Mouse (Mus musculus) lung, embryonic 15.5 days (tissue): Measurements from ENCODE around the gene Saa2. TPM values are rescaled to one million over a fixed set of nuclear protein-coding genes. Genes with fewer than 3 reads are reported as not detected.
A peak's percentile ranks its signal among the peaks of the same experiment; 100 is the strongest.

Experiments used
- ATAC-seq: fragments of 200-750 bp; cut with Nextera tagmentation; 2 replicates; pipeline ENCODE4 v1.8.0; 2017; ENCODE audit warnings: moderate number of reproducible peaks, borderline replicate concordance; ENCODE audit not compliant: low FRiP score, low TSS enrichment; ENCODE audit errors: extremely low read depth
- H3K27ac ChIP-seq: fragments of 300-500 bp; sonication (generic); 2 replicates; pipeline ENCODE4 v1.5.1; 2015; ENCODE audit warnings: moderate library complexity, mild to moderate bottlenecking, inconsistent platforms
- H3K27me3 ChIP-seq: fragments of 300-500 bp; sonication (generic); 2 replicates; pipeline ENCODE4 v1.6.1; 2015; ENCODE audit warnings: inconsistent platforms
- H3K36me3 ChIP-seq: fragments of 300-500 bp; sonication (generic); 2 replicates; pipeline ENCODE4 v1.6.1; 2015; ENCODE audit warnings: inconsistent platforms
- H3K4me1 ChIP-seq: fragments of 300-500 bp; sonication (generic); 2 replicates; pipeline ENCODE4 v1.6.1; 2015; ENCODE audit warnings: inconsistent platforms
- H3K4me2 ChIP-seq: fragments of 300-500 bp; sonication (generic); 2 replicates; pipeline ENCODE4 v1.6.1; 2015; ENCODE audit warnings: inconsistent platforms, mild to moderate bottlenecking, moderate library complexity
- H3K4me3 ChIP-seq: fragments of 300-500 bp; sonication (generic); 2 replicates; pipeline ENCODE4 v1.5.1; 2015; ENCODE audit warnings: mild to moderate bottlenecking, inconsistent platforms
- H3K9ac ChIP-seq: fragments of 300-500 bp; sonication (generic); 2 replicates; pipeline ENCODE4 v1.6.1; 2015; ENCODE audit warnings: inconsistent platforms
- H3K9me3 ChIP-seq: fragments of 300-500 bp; sonication (generic); 2 replicates; pipeline ENCODE4 v1.6.1; 2016; ENCODE audit warnings: inconsistent platforms
- WGBS: fragments of 180-500 bp; shearing (Covaris S2); methylation state at CpG from one replicate; pipeline ENCODE4 v1.1.7; 2015; 5-methylcytosine and 5-hydroxymethylcytosine counted together
- polyA plus RNA-seq: library from polyadenylated mRNA; unstranded; fragments of >200 nt; fragmentation: Nextera tagmentation; extraction: Ambion mirVana; gene quantifications from 2 replicates; pipeline ENCODE4 v1.2.1, GENCODE M21; 2015

The Saa2 gene
- polyA plus RNA-seq, 1 experiment from 2014 or later, result not detected

DNA sequence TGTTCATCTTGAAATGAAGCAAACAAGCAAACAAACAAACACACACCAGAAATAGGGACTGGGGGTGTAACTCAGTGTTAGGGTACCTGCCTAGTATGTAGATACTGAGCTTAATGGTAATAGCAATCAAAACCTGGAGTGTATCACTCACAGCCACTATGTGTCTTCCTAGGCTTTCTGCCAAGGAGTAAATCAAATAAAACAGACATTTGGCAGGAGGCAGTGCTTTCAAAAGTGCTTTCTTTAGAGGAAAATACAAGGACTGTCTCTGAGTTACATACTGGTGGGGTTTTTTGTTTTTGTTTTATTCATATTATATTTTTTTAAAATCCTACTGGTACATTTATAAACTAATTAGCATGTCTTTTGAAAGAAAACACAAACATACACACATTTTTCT lies 15.8 kb downstream of the Saa2 start:
- no peaks in the 10 kb centered on the region for H3K9me3 ChIP-seq
- ATAC-seq, result peak; percentile 56; the same call in 1 of the 2 replicates
- H3K27ac ChIP-seq, result peak overlapping the region; percentile 60; the same call in 1 of the 2 replicates
- H3K9ac ChIP-seq, result no peak overlapping the region
- H3K36me3 ChIP-seq, result peaks cover 54% of the 10 kb centered on the region
- no peak overlapping the region for H3K4me2 ChIP-seq
- H3K4me1 ChIP-seq, result peaks cover 7% of the 10 kb centered on the region; the same call in 1 of the 2 replicates
- H3K27me3 ChIP-seq, result no peaks in the 10 kb centered on the region
- H3K4me3 ChIP-seq, result no peak overlapping the region

- H3K4me2 ChIP-seq, result no peak overlapping the region
- H3K4me1 ChIP-seq, result peaks cover 7% of the 10 kb centered on the region; the same call in 1 of the 2 replicates
- H3K9me3 ChIP-seq, result no peaks in the 10 kb centered on the region
- H3K27ac ChIP-seq, result peak overlapping the region; percentile 60
- no peak overlapping the region for H3K4me3 ChIP-seq
- H3K9ac ChIP-seq, result no peak overlapping the region
- peaks cover 53% of the 10 kb centered on the region for H3K36me3 ChIP-seq
- H3K27me3 ChIP-seq, result no peaks in the 10 kb centered on the region
- 86% methylated on average over 7 of the region's 7 CpGs for WGBS
- no peak for ATAC-seq
Measured at GRCm38 (mm10) chr7:46768451-46768850, 16.9 kb downstream of the Saa2 start.

DNA sequence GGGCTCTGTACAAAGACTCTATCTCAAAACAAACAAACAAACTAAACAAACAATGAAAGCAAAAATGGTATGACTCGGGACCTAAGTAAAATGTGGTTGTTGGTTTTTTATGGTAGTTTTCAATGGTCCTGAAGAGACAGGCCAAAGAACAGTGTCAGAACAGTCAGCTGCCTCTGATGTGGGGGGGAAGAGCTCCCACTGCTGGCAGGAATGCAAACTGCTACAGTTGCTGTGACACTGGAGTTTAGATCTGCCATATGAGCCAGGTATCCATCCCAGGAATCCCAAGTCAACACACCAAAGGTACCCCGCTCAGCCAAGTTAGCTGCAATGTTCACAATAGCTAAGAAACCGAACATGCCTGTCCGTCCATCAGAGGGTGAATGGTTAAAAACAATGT lies 19.1 kb downstream of the Saa2 start:
- Histone ChIP-seq H3K27me3 (no peaks in the 10 kb centered on the region), H3K9me3 (no peaks in the 10 kb centered on the region), H3K4me3 (no peak overlapping the region), H3K4me2 (no peak overlapping the region), H3K36me3 (peaks cover 45% of the 10 kb centered on the region), H3K9ac (no peak overlapping the region), H3K4me1 (peaks cover 7% of the 10 kb centered on the region; the same call in 1 of the 2 replicates), H3K27ac (no peak overlapping the region)
- 57% methylated on average over 4 of the region's 4 CpGs for WGBS
- no peak for ATAC-seq

DNA sequence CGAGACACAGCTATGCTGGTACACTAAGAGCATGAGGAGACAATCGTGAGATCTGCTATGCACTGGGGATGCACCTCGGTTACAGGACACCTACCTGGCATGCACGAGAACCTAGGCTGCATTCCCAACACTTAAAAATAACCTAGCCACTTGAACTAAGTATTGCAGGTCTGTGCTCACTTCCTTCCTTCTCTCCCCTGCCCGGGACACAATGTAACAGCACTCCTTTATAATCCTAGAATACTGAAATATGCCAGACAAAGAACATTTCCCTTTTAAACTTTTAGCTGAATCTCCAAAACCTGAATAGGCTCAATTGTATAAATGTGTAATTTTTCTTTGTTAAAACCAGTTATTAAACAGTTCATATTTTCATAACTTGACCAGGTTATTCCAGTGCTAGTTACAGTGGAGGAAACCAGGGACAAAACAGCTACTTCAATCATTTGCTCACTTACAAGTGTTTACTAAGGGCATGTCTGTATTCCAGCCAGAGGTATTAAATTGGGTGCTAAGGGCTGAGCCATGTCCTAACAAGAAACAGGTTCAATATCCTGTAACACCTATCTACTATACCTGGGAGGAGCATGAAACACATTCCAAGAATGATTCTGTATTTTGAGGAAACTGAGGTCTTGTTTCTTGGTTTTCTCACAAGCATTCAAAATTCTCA lies 37.7 kb downstream of the Saa2 start:
- no peak overlapping the region for H3K27ac ChIP-seq
- no peaks in the 10 kb centered on the region for H3K9me3 ChIP-seq
- H3K27me3 ChIP-seq, result no peaks in the 10 kb centered on the region
- H3K4me1 ChIP-seq, result 0 out of 2 replicates have a peak, but pooled peaks cover 3% of the 10 kb centered on the region
- ATAC-seq, result no peak
- 75% methylated on average over 5 of the region's 5 CpGs for WGBS
- no peak overlapping the region for H3K4me3 ChIP-seq
- no peak overlapping the region for H3K9ac ChIP-seq
- H3K4me2 ChIP-seq, result no peak overlapping the region
- peaks cover 36% of the 10 kb centered on the region for H3K36me3 ChIP-seq

GRCm38 (mm10) chr7:46793871-46794270 lies 42.3 kb downstream of the Saa2 start:
- H3K27ac ChIP-seq, result no peak overlapping the region
- WGBS, result 80% methylated on average over 4 of the region's 4 CpGs
- H3K4me2 ChIP-seq, result no peak overlapping the region
- no peak overlapping the region for H3K4me3 ChIP-seq
- peaks cover 13% of the 10 kb centered on the region for H3K36me3 ChIP-seq
- no peak for ATAC-seq
- H3K4me1 ChIP-seq, result peaks cover 22% of the 10 kb centered on the region
- no peaks in the 10 kb centered on the region for H3K9me3 ChIP-seq
- H3K27me3 ChIP-seq, result no peaks in the 10 kb centered on the region
- no peak overlapping the region for H3K9ac ChIP-seq

GRCm38 (mm10) chr7:46795287-46796205 lies 44.0 kb downstream of the Saa2 start, which contains the start of the genes Hps5 and Gtf2h1:
Gene Hps5 (minus strand): TSS chr7:46796064.
Gene Gtf2h1 (plus strand): TSS chr7:46796103.
- Histone ChIP-seq H3K36me3 (peaks cover 14% of the 10 kb centered on the region), H3K9ac (peak within 1 kb of the TSS; percentile 86), H3K27ac (peak within 1 kb of the TSS; percentile 88), H3K27me3 (no peaks in the 10 kb centered on the region), H3K4me2 (peak within 1 kb of the TSS; percentile 80), H3K4me3 (peak within 1 kb of the TSS; percentile 80), H3K4me1 (peaks cover 22% of the 10 kb centered on the region), H3K9me3 (no peaks in the 10 kb centered on the region)
- under 1% methylated on average over 65 of the region's 75 CpGs for WGBS
- ATAC-seq, result peak; percentile 98

DNA sequence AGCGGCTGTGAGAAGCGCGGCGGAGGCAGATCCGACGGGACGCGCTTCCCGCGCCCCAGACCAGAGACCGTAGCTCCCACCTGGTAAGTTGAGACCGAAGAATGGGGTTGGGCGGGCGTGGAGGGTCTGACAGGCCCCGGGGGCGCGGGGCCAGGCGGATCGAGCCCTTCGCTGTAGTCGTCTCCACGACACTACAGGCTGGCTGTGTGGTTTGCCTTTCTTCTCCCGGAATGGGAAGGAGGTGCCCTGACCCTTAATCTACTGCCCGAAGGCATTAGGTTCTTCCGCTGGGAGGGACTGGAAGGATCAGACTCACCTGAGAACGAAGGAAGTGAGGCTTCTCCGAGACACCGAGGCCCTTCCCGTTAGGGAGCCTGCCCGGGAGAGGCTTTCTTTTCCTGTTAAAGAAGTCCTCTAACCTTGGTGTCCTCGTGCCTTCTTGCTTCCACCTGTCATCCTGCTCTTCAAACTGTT lies 44.7 kb downstream of the Saa2 start:
- H3K36me3 ChIP-seq, result peaks cover 14% of the 10 kb centered on the region
- H3K4me2 ChIP-seq, result peak overlapping the region; percentile 80
- no peaks in the 10 kb centered on the region for H3K9me3 ChIP-seq
- no peaks in the 10 kb centered on the region for H3K27me3 ChIP-seq
- peak overlapping the region; percentile 86 for H3K9ac ChIP-seq
- H3K4me3 ChIP-seq, result peak overlapping the region; percentile 80
- WGBS, result under 1% methylated on average over 31 of the region's 31 CpGs
- H3K4me1 ChIP-seq, result peaks cover 22% of the 10 kb centered on the region
- ATAC-seq, result no peak; the same call in 1 of the 2 replicates
- H3K27ac ChIP-seq, result peak overlapping the region; percentile 88

- H3K9me3 ChIP-seq, result no peaks in the 10 kb centered on the region
- H3K4me1 ChIP-seq, result peaks cover 22% of the 10 kb centered on the region
- H3K4me3 ChIP-seq, result peak overlapping the region; percentile 80
- H3K9ac ChIP-seq, result peak overlapping the region; percentile 86; the same call in 1 of the 2 replicates
- WGBS, result 39% methylated on average over 6 of the region's 6 CpGs
- H3K36me3 ChIP-seq, result peaks cover 14% of the 10 kb centered on the region
- ATAC-seq, result no peak
- H3K27ac ChIP-seq, result no peak overlapping the region
- peak overlapping the region; percentile 80 for H3K4me2 ChIP-seq
- H3K27me3 ChIP-seq, result no peaks in the 10 kb centered on the region
Measured at GRCm38 (mm10) chr7:46796779-46797178, 45.2 kb downstream of the Saa2 start.

Other genes with a start within 250 kb of the Saa2 start
- 13.3 and 14.4 TPM in 2 replicates for gene Sergef, start 112.0 kb upstream of the Saa2 start, polyA plus RNA-seq
- 0.39 and 0.55 TPM in 2 replicates for gene Tph1, start 79.3 kb upstream of the Saa2 start, polyA plus RNA-seq
- gene Saal1, start 41.1 kb upstream of the Saa2 start, polyA plus RNA-seq, result 32.2 and 32.9 TPM in 2 replicates
- 0.16 and 0.40 TPM in 2 replicates for gene Saa3, start 36.1 kb upstream of the Saa2 start, polyA plus RNA-seq
- not detected in 2 replicates for gene Saa4, start 19.2 kb upstream of the Saa2 start, polyA plus RNA-seq
- 0.12 and 0.20 TPM in 2 replicates for gene Saa1, start 8.8 kb upstream of the Saa2 start, polyA plus RNA-seq
- 19.3 and 21.3 TPM in 2 replicates for gene Hps5, start 44.3 kb downstream of the Saa2 start, polyA plus RNA-seq
- gene Gtf2h1, start 44.3 kb downstream of the Saa2 start, polyA plus RNA-seq, result 40.6 and 43.8 TPM in 2 replicates
- 1,840 and 1,954 TPM in 2 replicates for gene Ldha, start 89.7 kb downstream of the Saa2 start, polyA plus RNA-seq
- gene Ldhc, start 109.4 kb downstream of the Saa2 start, polyA plus RNA-seq, result 0.14 TPM in 1 of 2 replicates, not detected in the other
- 157 and 163 TPM in 2 replicates for gene Tsg101, start 168.2 kb downstream of the Saa2 start, polyA plus RNA-seq
- gene Uevld, start 206.7 kb downstream of the Saa2 start, polyA plus RNA-seq, result 12.1 and 13.1 TPM in 2 replicates
- gene Gm9999, start 231.8 kb downstream of the Saa2 start, polyA plus RNA-seq, result 0.62 TPM in 1 of 2 replicates, not detected in the other